Mouse (Mus musculus): ENCODE measurements around the gene Slc26a3.

- no peak for TF ChIP-seq CTCF (IDR thresholded peaks at IDR 0.05; ENCODE audit: low read depth, low read length)
- no peak for TF ChIP-seq POLR2A (IDR thresholded peaks at IDR 0.05; ENCODE audit: extremely low read depth, insufficient read depth, low read length)
These were observed 5.2 kb downstream of the Slc26a3 start for GRCm38 (mm10) chr12:31395895-31396294.

All from liver, adult 2 months (tissue).